Mouse (Mus musculus): Measurements from ENCODE around the gene Dbn1. TPM values are rescaled to one million over a fixed set of nuclear protein-coding genes. Genes with fewer than 3 reads are reported as not detected.

The Dbn1 gene
- polyA plus RNA-seq, 1 experiment from 2014 or later: 24.2 TPM

DNA sequence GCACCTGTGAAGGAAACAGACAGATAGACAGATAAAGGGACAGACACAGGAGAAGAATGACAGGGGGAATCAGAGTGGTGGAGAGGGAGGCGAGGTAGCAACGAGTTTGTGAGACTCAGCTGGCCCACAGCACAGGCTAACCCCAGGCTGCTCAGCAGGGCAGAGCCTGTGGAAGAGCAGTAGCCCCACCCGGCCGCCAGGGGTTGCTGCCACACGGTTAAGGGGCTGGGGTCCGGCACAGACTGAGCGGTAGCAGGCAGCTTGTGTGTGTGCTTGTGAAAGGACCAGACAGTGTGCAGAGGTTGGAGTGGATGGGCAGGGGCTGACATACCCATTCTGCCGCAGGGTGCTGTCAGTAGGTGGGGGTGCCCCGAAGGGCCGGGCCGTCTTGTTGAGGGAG lies 20.0 kb upstream of the Dbn1 start:
- no peak for ATAC-seq
- Histone ChIP-seq H3K27ac (no peak overlapping the region), H3K9ac (no peak overlapping the region), H3K4me1 (peaks cover 53% of the 10 kb centered on the region), H3K36me3 (peaks cover 62% of the 10 kb centered on the region), H3K27me3 (replicated peaks) (no peaks in the 10 kb centered on the region), H3K4me3 (no peak overlapping the region), H3K4me2 (no peak overlapping the region), H3K9me3 (replicated peaks) (no peaks in the 10 kb centered on the region)
- WGBS (ENCODE audit: insufficient replicate concordance): 58% methylated on average over 11 of the region's 11 CpGs

DNA sequence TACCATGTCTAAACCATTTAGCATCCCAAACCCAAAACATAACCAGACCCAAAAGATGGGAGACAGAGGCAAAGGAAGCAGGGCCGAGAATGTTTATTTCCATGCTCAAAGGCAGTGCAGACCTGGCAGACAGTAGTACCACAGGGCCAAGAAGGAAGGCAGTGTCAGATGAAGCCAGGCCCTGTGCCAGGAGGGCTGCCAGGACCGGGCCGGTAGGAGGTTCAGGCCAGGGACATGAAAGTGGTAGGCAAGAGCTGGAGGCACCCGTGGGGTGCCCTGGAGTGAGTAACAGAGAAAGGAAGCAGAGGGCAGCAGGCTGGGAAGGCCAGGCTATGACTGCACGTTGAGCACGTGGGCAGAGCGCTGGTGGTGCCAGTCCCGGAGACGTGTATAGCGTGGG lies 18.8 kb upstream of the Dbn1 start:
- WGBS (ENCODE audit: insufficient replicate concordance): 90% methylated on average over 10 of the region's 10 CpGs
- no peak overlapping the region for H3K4me3 ChIP-seq
- no peaks in the 10 kb centered on the region for H3K27me3 ChIP-seq (replicated peaks)
- no peak overlapping the region for H3K9ac ChIP-seq
- no peak overlapping the region for H3K27ac ChIP-seq
- H3K9me3 ChIP-seq (replicated peaks): no peaks in the 10 kb centered on the region
- H3K4me1 ChIP-seq: peaks cover 41% of the 10 kb centered on the region
- ATAC-seq: no peak
- no peak overlapping the region for H3K4me2 ChIP-seq
- H3K36me3 ChIP-seq: peaks cover 71% of the 10 kb centered on the region

DNA sequence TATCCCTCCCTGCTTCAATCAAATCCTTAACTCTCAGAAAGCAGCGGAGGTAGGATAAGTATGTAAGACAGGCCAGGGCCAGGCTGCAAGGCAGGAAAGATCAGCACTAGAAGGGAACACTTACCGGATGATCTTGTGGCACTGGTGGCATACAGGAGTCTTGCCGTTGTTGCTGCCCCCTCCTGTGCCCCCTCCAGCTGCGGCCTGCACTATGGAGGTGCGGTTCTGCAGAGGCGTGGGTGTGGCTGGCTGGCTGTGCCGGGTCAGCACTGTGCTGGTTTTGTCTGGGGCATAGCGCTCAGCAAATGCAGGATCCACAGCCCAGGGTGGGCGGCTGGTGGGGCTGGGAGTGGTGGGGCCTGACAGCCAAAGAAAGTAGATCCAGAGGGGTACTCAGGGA lies 17.9 kb upstream of the Dbn1 start:
- H3K4me2 ChIP-seq: no peak overlapping the region
- H3K36me3 ChIP-seq: peaks cover 79% of the 10 kb centered on the region
- peaks cover 32% of the 10 kb centered on the region for H3K4me1 ChIP-seq
- ATAC-seq: no peak
- no peaks in the 10 kb centered on the region for H3K9me3 ChIP-seq (replicated peaks)
- no peak overlapping the region for H3K4me3 ChIP-seq
- WGBS (ENCODE audit: insufficient replicate concordance): 78% methylated on average over 9 of the region's 9 CpGs
- no peak overlapping the region for H3K9ac ChIP-seq
- no peaks in the 10 kb centered on the region for H3K27me3 ChIP-seq (replicated peaks)
- H3K27ac ChIP-seq: no peak overlapping the region

DNA sequence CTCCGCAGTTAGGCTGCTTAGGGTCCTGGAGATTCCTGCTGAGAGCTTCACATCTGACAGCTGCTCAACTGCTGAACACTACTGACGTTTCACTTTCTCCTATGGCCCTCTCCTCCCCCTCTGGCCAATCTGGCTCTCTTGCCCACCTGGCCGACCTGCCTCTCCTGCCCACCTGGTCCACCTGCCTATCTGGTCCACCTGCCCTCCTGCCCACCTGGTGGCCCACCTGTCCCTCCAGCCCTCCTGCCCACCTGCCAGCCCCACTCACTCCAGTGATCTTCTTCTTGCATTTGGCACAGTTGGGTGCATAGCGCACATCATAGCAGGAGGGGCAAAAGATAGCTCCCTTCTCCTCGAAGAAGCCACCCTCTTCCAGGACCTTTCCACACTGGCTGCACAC lies 16.5 kb upstream of the Dbn1 start:
- ATAC-seq: no peak
- peaks cover 84% of the 10 kb centered on the region for H3K36me3 ChIP-seq
- H3K9me3 ChIP-seq (replicated peaks): no peaks in the 10 kb centered on the region
- no peak overlapping the region for H3K4me2 ChIP-seq
- H3K9ac ChIP-seq: no peak overlapping the region
- H3K27ac ChIP-seq: no peak overlapping the region
- 70% methylated on average over 5 of the region's 5 CpGs for WGBS (ENCODE audit: insufficient replicate concordance)
- H3K4me3 ChIP-seq: no peak overlapping the region
- peaks cover 18% of the 10 kb centered on the region for H3K4me1 ChIP-seq
- H3K27me3 ChIP-seq (replicated peaks): no peaks in the 10 kb centered on the region

DNA sequence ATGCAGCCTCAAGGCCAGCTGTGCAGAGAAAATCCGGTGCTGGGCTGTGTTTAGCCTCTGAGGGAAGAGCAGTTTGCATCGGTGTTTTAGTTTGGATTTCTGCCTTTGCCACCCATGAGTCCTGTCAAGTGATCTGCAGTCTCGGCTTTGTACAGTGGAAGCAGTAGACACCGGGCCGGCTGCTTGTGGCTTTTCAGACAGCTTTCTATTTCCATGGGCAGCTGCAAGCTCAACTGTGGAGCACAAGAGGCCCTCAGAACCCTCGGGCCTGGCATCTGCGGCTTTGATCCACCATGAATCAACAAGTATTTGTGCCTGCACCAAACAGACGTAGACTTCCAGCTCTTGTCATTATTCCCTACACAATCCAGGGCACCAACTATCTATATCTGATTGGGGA lies 14.5 kb upstream of the Dbn1 start:
- no peak for ATAC-seq
- 81% methylated on average over 8 of the region's 8 CpGs for WGBS (ENCODE audit: insufficient replicate concordance)
- H3K27me3 ChIP-seq (replicated peaks): no peaks in the 10 kb centered on the region
- H3K36me3 ChIP-seq: peaks cover 82% of the 10 kb centered on the region
- no peak overlapping the region for H3K9ac ChIP-seq
- H3K4me2 ChIP-seq: no peak overlapping the region
- no peak overlapping the region for H3K27ac ChIP-seq
- H3K9me3 ChIP-seq (replicated peaks): no peaks in the 10 kb centered on the region
- H3K4me3 ChIP-seq: no peak overlapping the region
- peaks cover 2% of the 10 kb centered on the region for H3K4me1 ChIP-seq

DNA sequence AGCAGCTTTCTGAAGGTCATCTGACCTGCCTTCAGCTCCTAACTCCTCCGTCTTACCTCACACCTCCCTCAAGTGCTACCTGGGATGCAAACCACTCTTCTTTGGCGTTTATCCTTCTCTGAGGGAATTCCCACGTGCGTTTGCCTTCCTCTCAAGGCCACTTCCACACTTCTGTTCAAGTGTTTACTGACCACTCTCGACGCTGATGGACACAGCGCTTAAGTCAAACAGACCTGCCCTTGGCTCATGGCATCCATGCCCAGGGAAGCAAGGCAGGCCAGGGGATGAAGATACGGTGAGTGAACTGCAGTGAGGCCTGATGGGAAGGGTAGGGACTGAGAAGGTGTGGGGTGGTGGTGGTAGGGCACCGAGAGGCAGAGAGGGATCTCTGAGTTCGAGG lies 12.7 kb upstream of the Dbn1 start:
- WGBS (ENCODE audit: insufficient replicate concordance): 63% methylated on average over 10 of the region's 10 CpGs
- peaks cover 63% of the 10 kb centered on the region for H3K36me3 ChIP-seq
- no peak overlapping the region for H3K4me2 ChIP-seq
- H3K27me3 ChIP-seq (replicated peaks): peaks cover 12% of the 10 kb centered on the region; the same call in 1 of the 2 replicates
- ATAC-seq: no peak
- no peak overlapping the region for H3K4me3 ChIP-seq
- no peak overlapping the region for H3K27ac ChIP-seq
- H3K9ac ChIP-seq: no peak overlapping the region
- H3K4me1 ChIP-seq: no peaks in the 10 kb centered on the region
- no peaks in the 10 kb centered on the region for H3K9me3 ChIP-seq (replicated peaks)

DNA sequence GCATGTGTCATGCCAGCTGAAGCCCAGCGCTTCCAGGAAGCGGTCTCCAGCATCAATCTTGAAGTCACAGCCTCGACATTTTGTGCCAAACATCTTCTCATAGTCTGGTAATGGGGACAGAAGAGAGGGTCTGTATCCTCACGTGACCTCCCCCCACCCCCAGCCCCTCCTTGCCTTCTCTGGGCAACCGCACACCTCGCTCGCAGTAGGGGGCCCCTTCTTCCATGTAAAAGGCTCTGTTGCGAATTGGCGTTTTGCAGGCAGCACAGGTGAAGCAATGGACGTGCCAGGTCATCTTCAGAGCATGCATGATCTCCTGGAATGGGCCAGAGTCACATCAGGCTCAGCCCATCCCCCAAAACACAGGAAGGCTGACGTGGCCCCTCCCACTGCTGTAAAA lies 11.0 kb upstream of the Dbn1 start:
- Histone ChIP-seq H3K27ac (no peak overlapping the region), H3K4me3 (no peak overlapping the region), H3K36me3 (peaks cover 47% of the 10 kb centered on the region), H3K4me2 (no peak overlapping the region), H3K27me3 (replicated peaks) (peaks cover 27% of the 10 kb centered on the region), H3K9me3 (replicated peaks) (no peaks in the 10 kb centered on the region), H3K9ac (no peak overlapping the region), H3K4me1 (peaks cover 11% of the 10 kb centered on the region)
- no peak for ATAC-seq
- WGBS (ENCODE audit: insufficient replicate concordance): 69% methylated on average over 11 of the region's 11 CpGs

DNA sequence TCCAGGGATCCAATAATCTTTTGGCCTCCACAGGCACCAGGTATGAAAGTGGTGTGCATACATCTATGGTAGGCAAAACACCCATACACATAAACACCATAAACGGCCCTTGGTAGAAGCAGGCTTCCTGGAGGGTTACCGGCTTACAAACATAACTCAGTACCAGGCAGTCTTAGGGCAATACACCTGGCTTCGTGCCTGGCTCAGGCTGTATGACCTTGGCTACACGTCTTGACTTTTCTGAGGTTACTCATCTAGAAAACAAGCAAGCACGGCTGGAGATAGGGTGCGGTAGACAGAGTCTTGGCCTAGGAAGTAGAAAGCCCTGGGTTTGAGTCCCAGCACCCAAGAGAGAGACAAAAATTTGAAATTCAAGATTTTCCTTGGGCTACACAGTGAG lies 8.8 kb upstream of the Dbn1 start:
- H3K9me3 ChIP-seq (replicated peaks): no peaks in the 10 kb centered on the region
- H3K27ac ChIP-seq: no peak overlapping the region
- no peak overlapping the region for H3K9ac ChIP-seq
- ATAC-seq: no peak
- no peak overlapping the region for H3K4me3 ChIP-seq
- H3K4me2 ChIP-seq: no peak overlapping the region
- WGBS (ENCODE audit: insufficient replicate concordance): 80% methylated on average over 6 of the region's 6 CpGs
- peaks cover 50% of the 10 kb centered on the region for H3K27me3 ChIP-seq (replicated peaks)
- peaks cover 27% of the 10 kb centered on the region for H3K36me3 ChIP-seq
- peaks cover 11% of the 10 kb centered on the region for H3K4me1 ChIP-seq

DNA sequence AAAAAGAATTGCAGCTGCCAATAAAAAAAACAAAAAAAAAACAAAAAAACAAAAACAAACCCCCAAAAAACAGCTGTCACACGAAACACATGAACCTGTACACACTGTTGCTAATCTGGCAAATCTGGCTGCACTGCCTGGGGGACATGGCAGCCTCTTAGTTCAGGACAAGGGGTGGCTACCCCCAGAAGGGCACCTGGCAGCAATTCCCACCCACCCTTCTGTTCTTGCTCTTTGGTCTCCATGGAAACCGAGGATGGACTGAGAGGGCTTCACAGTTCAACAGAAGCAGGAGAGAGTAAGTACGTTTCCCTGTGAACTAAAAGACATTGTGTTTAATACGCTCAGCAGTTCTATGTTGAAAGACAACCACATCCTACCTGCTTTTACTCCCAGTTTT lies 7.8 kb upstream of the Dbn1 start:
- H3K36me3 ChIP-seq: peaks cover 18% of the 10 kb centered on the region
- H3K27ac ChIP-seq: no peak overlapping the region
- H3K27me3 ChIP-seq (replicated peaks): peaks cover 59% of the 10 kb centered on the region
- no peaks in the 10 kb centered on the region for H3K9me3 ChIP-seq (replicated peaks)
- WGBS (ENCODE audit: insufficient replicate concordance): 56% methylated on average over 4 of the region's 4 CpGs
- H3K4me3 ChIP-seq: no peak overlapping the region
- H3K4me1 ChIP-seq: peaks cover 11% of the 10 kb centered on the region
- no peak for ATAC-seq
- H3K9ac ChIP-seq: no peak overlapping the region
- no peak overlapping the region for H3K4me2 ChIP-seq

DNA sequence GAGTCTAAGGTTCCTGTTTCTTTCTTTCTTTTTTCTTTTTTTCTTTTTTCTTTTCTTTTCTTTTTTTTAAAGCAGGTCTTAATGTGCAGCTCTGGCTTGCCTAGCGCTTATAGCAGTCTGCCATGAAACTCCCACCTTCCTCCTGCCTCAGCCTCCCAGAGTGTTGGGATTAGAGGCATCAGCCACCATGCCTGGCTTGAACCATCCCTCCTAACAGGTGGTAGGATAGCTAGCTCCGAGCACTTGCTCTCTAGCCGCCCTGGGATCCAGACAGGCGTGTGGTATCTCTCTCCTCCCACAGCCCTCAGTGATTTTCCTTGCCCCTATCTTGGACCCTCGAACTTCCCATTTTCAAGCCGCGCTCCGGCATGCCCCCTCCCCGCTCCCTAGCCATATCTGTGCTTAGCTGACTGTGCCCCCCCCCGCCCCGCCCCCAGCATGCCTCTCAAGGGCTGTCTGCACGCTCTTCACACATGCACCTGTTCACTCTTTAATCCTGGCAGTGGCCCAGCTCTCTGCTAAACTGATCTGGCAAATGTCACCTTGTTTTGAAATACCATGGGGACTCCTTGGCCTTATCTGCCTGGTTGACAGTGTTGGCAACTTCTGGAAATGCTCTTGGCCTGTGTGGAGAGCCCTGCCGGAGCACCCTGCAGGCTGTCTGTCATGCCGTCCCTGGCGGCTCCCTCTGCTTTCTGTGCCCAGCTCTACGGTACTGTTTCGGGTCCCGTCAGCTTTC lies 7.1 kb upstream of the Dbn1 start:
- 9% methylated on average over 18 of the region's 18 CpGs for WGBS (ENCODE audit: insufficient replicate concordance)
- Histone ChIP-seq H3K9me3 (replicated peaks) (no peaks in the 10 kb centered on the region), H3K27me3 (replicated peaks) (peaks cover 60% of the 10 kb centered on the region), H3K36me3 (peaks cover 18% of the 10 kb centered on the region), H3K4me2 (no peak overlapping the region), H3K4me3 (no peak overlapping the region), H3K9ac (no peak overlapping the region), H3K4me1 (peaks cover 11% of the 10 kb centered on the region), H3K27ac (no peak overlapping the region)
- peak; percentile 37; the same call in 1 of the 2 replicates for ATAC-seq

DNA sequence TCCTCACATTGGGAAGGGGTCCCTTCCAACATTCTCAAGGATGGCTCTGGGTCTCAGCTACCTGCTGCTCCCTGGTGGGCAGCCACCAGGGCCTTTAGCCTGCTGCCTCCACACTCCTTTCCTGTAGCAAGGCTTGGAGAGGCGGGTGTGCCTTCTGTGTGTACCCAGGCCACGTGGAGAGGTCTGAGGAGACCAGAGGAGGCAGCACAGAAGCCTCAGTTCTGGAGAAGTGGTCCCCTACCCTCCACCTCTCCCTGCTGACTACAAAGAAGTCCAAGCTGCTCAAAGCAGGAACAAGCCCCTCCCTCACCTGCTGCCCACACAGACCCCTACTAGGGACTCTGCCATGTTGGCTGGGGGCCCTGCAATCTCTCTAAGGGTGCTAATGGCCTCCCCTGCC lies 6.3 kb upstream of the Dbn1 start:
- 20% methylated on average over 2 of the region's 2 CpGs for WGBS (ENCODE audit: insufficient replicate concordance)
- ATAC-seq: no peak
- H3K4me3 ChIP-seq: no peak overlapping the region

DNA sequence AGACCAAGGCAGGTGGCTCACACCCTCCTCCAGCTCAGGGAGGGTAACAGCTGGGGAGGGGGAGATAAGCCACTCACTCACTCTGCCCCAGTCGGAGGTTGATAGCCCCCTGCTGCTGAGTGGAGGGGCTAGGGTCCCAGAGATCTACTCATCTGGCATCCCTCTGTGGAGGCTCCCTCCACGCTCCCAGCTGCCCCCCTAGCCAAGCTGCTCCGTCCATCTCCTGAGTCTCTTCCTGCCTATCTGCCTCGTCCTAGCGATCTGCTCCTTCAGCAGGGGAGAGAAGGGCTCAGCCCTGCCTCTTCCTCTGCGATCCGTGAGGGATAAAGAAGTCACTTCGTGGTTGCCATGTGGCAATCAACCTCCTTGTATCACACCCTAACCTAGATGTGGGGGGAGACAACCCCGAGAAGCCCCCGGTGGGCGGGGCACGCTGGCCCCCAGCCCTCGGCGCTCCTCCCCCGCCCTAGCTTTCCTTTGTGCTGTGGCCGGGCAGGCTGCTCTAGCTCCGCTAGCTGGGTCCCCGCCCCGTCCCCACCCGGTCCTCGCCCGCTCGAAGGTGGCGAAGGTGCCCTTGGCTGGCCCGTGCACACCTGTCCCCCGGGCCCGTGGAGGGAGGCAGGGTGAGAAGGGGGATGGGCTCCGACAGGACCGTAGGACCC lies 864 bp downstream of the Dbn1 start:
- H3K27ac ChIP-seq: peak overlapping the region; percentile 54
- no peaks in the 10 kb centered on the region; the same call in 1 of the 2 replicates for H3K36me3 ChIP-seq
- H3K9me3 ChIP-seq (replicated peaks): no peaks in the 10 kb centered on the region
- peaks cover 94% of the 10 kb centered on the region for H3K27me3 ChIP-seq (replicated peaks)
- H3K4me3 ChIP-seq: peak overlapping the region; percentile 62
- peak; percentile 27; the same call in 1 of the 2 replicates for ATAC-seq
- WGBS (ENCODE audit: insufficient replicate concordance): under 1% methylated on average over 29 of the region's 29 CpGs
- peak overlapping the region; percentile 72 for H3K4me2 ChIP-seq
- H3K9ac ChIP-seq: peak overlapping the region; percentile 63
- peaks cover 28% of the 10 kb centered on the region for H3K4me1 ChIP-seq

More for the DNA sequence above, 6.3 kb upstream of the Dbn1 start:
- no peak overlapping the region for H3K4me2 ChIP-seq
- H3K9ac ChIP-seq: no peak overlapping the region
- peaks cover 68% of the 10 kb centered on the region for H3K27me3 ChIP-seq (replicated peaks)
- no peak overlapping the region for H3K27ac ChIP-seq
- H3K9me3 ChIP-seq (replicated peaks): no peaks in the 10 kb centered on the region
- peaks cover 11% of the 10 kb centered on the region for H3K4me1 ChIP-seq
- peaks cover 14% of the 10 kb centered on the region for H3K36me3 ChIP-seq
